Mouse (Mus musculus): ENCODE data around the gene Tigd4. TPM values are rescaled to one million over a fixed set of nuclear protein-coding genes. Genes with fewer than 3 reads are reported as not detected.

Tigd4 gene
- total RNA-seq, 1 experiment from 2014 or later: not detected

GRCm38 (mm10) chr3:84646331-84646845 lies 53.0 kb downstream of the Tigd4 start:
- ATAC-seq (replicated peaks; ENCODE audit: insufficient number of reproducible peaks, low FRiP score, low TSS enrichment, poor library complexity, severe bottlenecking): no peak

Other genes starting within 250 kb of the Tigd4 start
- gene Fhdc1, start 113.1 kb upstream of the Tigd4 start, total RNA-seq (2017): 0.38 to 7.3 TPM (median 0.53 TPM) in 3 replicates
- 61.3 to 80.6 TPM (median 68.6 TPM) in 3 replicates for gene Arfip1, start 10.9 kb upstream of the Tigd4 start, total RNA-seq (2017)
- gene Tmem154, start 72.6 kb downstream of the Tigd4 start, total RNA-seq (2017): 10.4 to 18.5 TPM (median 16.8 TPM) in 3 replicates
- 48.2 to 60.5 TPM (median 53.6 TPM) in 3 replicates for gene Fbxw7, start 221.7 kb downstream of the Tigd4 start, total RNA-seq (2017)

Data from monocyte, adult 5-6 weeks (primary cell).